Mouse (Mus musculus) olfactory bulb, adult 2 months (tissue): ENCODE measurements around the gene Tsc2.

Experiments used
- CTCF ChIP-seq: fragments of 200-500 bp; IDR thresholded peaks from 2 replicates; pipeline ENCODE4 v1.5.1; 2012; ENCODE audit warnings: low read depth, mild to moderate bottlenecking, low read length, moderate library complexity; ENCODE audit not compliant: insufficient read depth
- POLR2A ChIP-seq: fragments of 200-500 bp; IDR thresholded peaks from 2 replicates; pipeline ENCODE4 v1.6.1; 2012; ENCODE audit warnings: mild to moderate bottlenecking, low read depth, low read length, moderate library complexity; ENCODE audit not compliant: insufficient read depth

GRCm38 (mm10) chr17:24676187-24676586, 43.8 kb upstream of the Tsc2 start:
- TF ChIP-seq CTCF: no peak; the same call in 1 of the 2 replicates
- TF ChIP-seq POLR2A: no peak
